In genomic region chr5:82060679-82061078, GRCm38 (mm10) we compare ENCODE assay signal across 9 mouse cellular contexts.
DNase-seq lines count a peak whose midpoint lies in the region; ATAC-seq lines count a peak whose summit lies in the region.
"Had no signal": no experiment of that assay in that cellular context is flagged by ENCODE, and none has a peak within 500 bp of the region (broad histone marks: within the 10 kb centered on the region; RNA-seq: fewer than 3 reads in every experiment).

No protein-coding gene starts in this region.

- DNase-seq in cerebellum, postnatal 10 days: peak; percentile 54 to 68
- DNase-seq in cerebellum, adult 11 months: no peak
- DNase-seq in layer of hippocampus, adult 11-12 months (ENCODE audit: low spot score): peak; percentile 34
- no peak for DNase-seq in layer of hippocampus, adult 9-10 months (ENCODE audit: low spot score)
- peak; percentile 43 for DNase-seq in 416B (ENCODE audit: low read depth)
- peak; percentile 51 for DNase-seq in embryonic facial prominence, embryonic 11.5 days (ENCODE audit: low spot score)
- no peak for DNase-seq in gastrocnemius, postnatal 14 days
- DNase-seq in thymus, postnatal 0 days (ENCODE audit: low spot score): no peak
- DNase-seq: thymus, postnatal 25 days had no signal

- no peaks in the 10 kb centered on the region for H3K4me1 ChIP-seq in embryonic facial prominence, embryonic 11.5 days (ENCODE audit: control insufficient read depth, insufficient read depth, low read length)

- no peaks in the 10 kb centered on the region for H3K9me3 ChIP-seq in embryonic facial prominence, embryonic 11.5 days (replicated peaks; ENCODE audit: control insufficient read depth, low read length)

- no peak overlapping the region for H3K27ac ChIP-seq in embryonic facial prominence, embryonic 11.5 days (replicated peaks; ENCODE audit: low read depth, low read length)

- no peak for ATAC-seq in embryonic facial prominence, embryonic 11.5 days (replicated peaks; ENCODE audit: insufficient number of reproducible peaks, low FRiP score, low TSS enrichment, low read depth)

- no peak overlapping the region for H3K4me2 ChIP-seq in embryonic facial prominence, embryonic 11.5 days (ENCODE audit: low read depth, low read length)

- no peaks in the 10 kb centered on the region for H3K36me3 ChIP-seq in embryonic facial prominence, embryonic 11.5 days (replicated peaks; ENCODE audit: control insufficient read depth, insufficient read depth, low read depth, low read length)

- H3K9ac ChIP-seq in embryonic facial prominence, embryonic 11.5 days (replicated peaks; ENCODE audit: low read length): no peak overlapping the region

- H3K4me3 ChIP-seq in embryonic facial prominence, embryonic 11.5 days (ENCODE audit: low read depth, low read length): no peak overlapping the region

- intact Hi-C loops in gastrocnemius, postnatal 14 days (cut with DNase I; ENCODE audit: low total_unique reads): no loop called here

- WGBS in embryonic facial prominence, embryonic 11.5 days: 60% methylated on average over 1 of the region's 1 CpGs

- no peaks in the 10 kb centered on the region for H3K27me3 ChIP-seq in embryonic facial prominence, embryonic 11.5 days (ENCODE audit: control insufficient read depth, insufficient read depth, low read length)

Comparison
In these comparisons a context has a peak if more than half of its experiments do, and no peak if none do; other contexts are left out.
1. DNase-seq: peak in cerebellum, postnatal 10 days (2 of 2), layer of hippocampus, adult 11-12 months (single experiment), 416B (single experiment) and embryonic facial prominence, embryonic 11.5 days (single experiment); none in cerebellum, adult 11 months (single experiment), layer of hippocampus, adult 9-10 months (single experiment), gastrocnemius, postnatal 14 days (single experiment) and thymus, postnatal 0 days (single experiment).